Mouse (Mus musculus) liver, adult 2 months (tissue): Measurements from ENCODE around the gene Hoxa4.

Experiments used
- CTCF ChIP-seq: fragments of 200-500 bp; IDR thresholded peaks from 2 replicates; pipeline ENCODE4 v1.5.1; 2011; ENCODE audit warnings: low read depth, low read length, control low read depth
- POLR2A ChIP-seq: fragments of 200-500 bp; IDR thresholded peaks from 2 replicates; pipeline ENCODE4 v1.6.1; 2011; ENCODE audit warnings: low read length, control low read depth; ENCODE audit not compliant: insufficient read depth; ENCODE audit errors: extremely low read depth

- TF ChIP-seq POLR2A (no peak), CTCF (no peak)
Observed at GRCm38 (mm10) chr6:52231885-52232567, 40.5 kb upstream of the Hoxa4 start.
